Mouse (Mus musculus) myocyte (in vitro differentiated cells): ENCODE measurements around the gene Dcp1b.

Source experiments
- CEBPB ChIP-seq: IDR thresholded peaks from 2 replicates; pipeline ENCODE4 v1.6.1; 2011; ENCODE audit warnings: mild to moderate bottlenecking, moderate library complexity; ENCODE audit not compliant: poor library complexity, insufficient read depth, severe bottlenecking
- E2F4 ChIP-seq: IDR thresholded peaks from one replicate; pipeline ENCODE4 v1.6.1; 2011; ENCODE audit warnings: mild to moderate bottlenecking, control low read depth, moderate library complexity; ENCODE audit not compliant: insufficient read depth
- MAX ChIP-seq: IDR thresholded peaks from one replicate; pipeline ENCODE4 v1.6.1; 2011; ENCODE audit warnings: low read depth, mild to moderate bottlenecking, control low read depth
- POLR2A ChIP-seq: IDR thresholded peaks from one replicate; pipeline ENCODE4 v1.6.1; 2011; ENCODE audit warnings: low read depth, mild to moderate bottlenecking, control low read depth, moderate library complexity; ENCODE audit not compliant: insufficient read length
- USF1 ChIP-seq: IDR thresholded peaks from one replicate; pipeline ENCODE4 v1.6.1; 2011; ENCODE audit warnings: low read depth, mild to moderate bottlenecking, control low read depth, moderate library complexity

- no peak for TF ChIP-seq USF1
- no peak for TF ChIP-seq CEBPB
- TF ChIP-seq POLR2A: no peak
- TF ChIP-seq E2F4: no peak
- no peak for TF ChIP-seq MAX
Measured at GRCm38 (mm10) chr6:119236241-119236640, 61.2 kb downstream of the Dcp1b start, which contains the start of gene Cacna2d4.
